Mouse (Mus musculus) kidney, embryonic 16.5 days (tissue): ENCODE measurements around the gene Nlrp9c. TPM values are rescaled to one million over a fixed set of nuclear protein-coding genes. Genes with fewer than 3 reads are reported as not detected.
"Not testable (repeated sequence)": the region's sequence is repeated elsewhere in the genome, so short reads cannot be mapped to it uniquely, and the experiment has no call there.

Source experiments
- ATAC-seq: fragments of 200-750 bp; cut with Nextera tagmentation; 2 replicates; pipeline ENCODE4 v1.8.0; 2017; ENCODE audit warnings: moderate TSS enrichment; ENCODE audit not compliant: low FRiP score, low TSS enrichment
- H3K27ac ChIP-seq: fragments of 300-500 bp; sonication (generic); 2 replicates; pipeline ENCODE4 v1.5.1; 2014; ENCODE audit warnings: low read length
- H3K27me3 ChIP-seq: fragments of 300-500 bp; sonication (generic); 2 replicates; pipeline ENCODE4 v1.6.1; 2014; ENCODE audit warnings: low read length, control low read depth, mixed read lengths; ENCODE audit not compliant: insufficient read depth
- H3K36me3 ChIP-seq: fragments of 300-500 bp; sonication (generic); 2 replicates; pipeline ENCODE4 v1.6.1; 2014; ENCODE audit warnings: low read length, control low read depth, mixed read lengths; ENCODE audit not compliant: insufficient read depth
- H3K4me1 ChIP-seq: fragments of 300-500 bp; sonication (generic); 2 replicates; pipeline ENCODE4 v1.6.1; 2014; ENCODE audit warnings: low read length, control low read depth, mixed read lengths; ENCODE audit not compliant: insufficient read depth
- H3K4me2 ChIP-seq: fragments of 300-500 bp; sonication (generic); replicated peaks from 2 replicates; pipeline ENCODE4 v1.6.1; 2014; ENCODE audit warnings: low read depth, low read length
- H3K4me3 ChIP-seq: fragments of 300-500 bp; sonication (generic); 2 replicates; pipeline ENCODE4 v1.5.1; 2014; ENCODE audit warnings: mild to moderate bottlenecking, low read length
- H3K9ac ChIP-seq: fragments of 300-500 bp; sonication (generic); replicated peaks from 2 replicates; pipeline ENCODE4 v1.6.1; 2014; ENCODE audit warnings: low read length
- H3K9me3 ChIP-seq: fragments of 300-500 bp; sonication (generic); 2 replicates; pipeline ENCODE4 v1.6.1; 2016; ENCODE audit warnings: low read length, control low read depth
- WGBS: fragments of 180-500 bp; shearing (Covaris S2); extraction: QIAGEN DNeasy Blood & Tissue Kit; methylation state at CpG from one replicate; pipeline ENCODE4 v1.1.7; 2014; 5-methylcytosine and 5-hydroxymethylcytosine counted together
- polyA plus RNA-seq: library from polyadenylated mRNA; unstranded; fragments of >200 nt; fragmentation: Nextera tagmentation; extraction: Ambion mirVana; gene quantifications from 2 replicates; pipeline ENCODE4 v1.2.1, GENCODE M21; 2015

Gene Nlrp9c
- polyA plus RNA-seq, 1 experiment from 2014 or later, result not detected

DNA sequence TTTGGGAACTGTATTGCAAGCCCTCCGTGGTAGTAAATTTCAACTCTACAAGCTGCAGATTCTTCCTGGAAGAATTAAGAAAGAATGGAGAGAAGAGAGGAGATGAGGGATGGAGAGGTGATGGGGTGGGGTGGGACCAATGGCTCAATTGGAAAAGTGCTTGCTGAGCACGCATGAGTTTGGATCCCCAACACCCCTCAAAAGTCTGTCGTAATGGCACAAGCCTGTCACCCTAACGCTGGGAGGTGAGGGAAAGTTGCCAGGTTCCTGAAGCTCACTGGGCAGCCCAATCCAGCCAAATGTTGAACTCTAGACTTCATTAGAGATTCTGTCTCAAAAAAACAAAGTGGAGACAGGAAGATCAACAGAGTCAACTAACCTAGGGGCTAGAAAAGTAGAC, 87.7 kb downstream of the Nlrp9c start:
- not testable (repeated sequence) for H3K9ac ChIP-seq, H3K9me3 ChIP-seq, H3K36me3 ChIP-seq, H3K4me3 ChIP-seq, ATAC-seq, H3K4me2 ChIP-seq, H3K27me3 ChIP-seq, H3K4me1 ChIP-seq, H3K27ac ChIP-seq
- WGBS, result 83% methylated on average over 4 of the region's 4 CpGs

DNA sequence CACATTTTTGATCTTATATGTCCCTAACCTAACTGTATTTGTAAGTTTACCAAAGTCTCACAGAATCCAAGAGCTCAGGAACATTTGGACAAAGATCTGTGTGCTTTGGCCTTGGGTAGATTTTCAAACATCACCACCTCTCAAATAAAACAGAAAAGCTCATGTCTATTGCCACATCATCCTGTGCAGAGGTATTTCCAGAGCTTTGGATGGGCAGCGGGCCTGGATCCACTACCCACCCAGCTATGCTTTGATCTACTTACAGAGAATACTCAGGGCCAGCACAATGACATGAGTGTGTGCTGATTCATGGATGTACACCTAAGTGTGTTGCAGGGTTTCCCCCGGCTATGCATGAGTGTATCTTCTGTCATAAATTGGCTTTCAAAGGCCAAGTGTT, 88.3 kb downstream of the Nlrp9c start:
- ATAC-seq, H3K27ac ChIP-seq, H3K36me3 ChIP-seq, H3K4me1 ChIP-seq, H3K9me3 ChIP-seq, H3K4me2 ChIP-seq, H3K27me3 ChIP-seq, H3K4me3 ChIP-seq, H3K9ac ChIP-seq: not testable (repeated sequence)
- 93% methylated on average over 2 of the region's 2 CpGs for WGBS

DNA sequence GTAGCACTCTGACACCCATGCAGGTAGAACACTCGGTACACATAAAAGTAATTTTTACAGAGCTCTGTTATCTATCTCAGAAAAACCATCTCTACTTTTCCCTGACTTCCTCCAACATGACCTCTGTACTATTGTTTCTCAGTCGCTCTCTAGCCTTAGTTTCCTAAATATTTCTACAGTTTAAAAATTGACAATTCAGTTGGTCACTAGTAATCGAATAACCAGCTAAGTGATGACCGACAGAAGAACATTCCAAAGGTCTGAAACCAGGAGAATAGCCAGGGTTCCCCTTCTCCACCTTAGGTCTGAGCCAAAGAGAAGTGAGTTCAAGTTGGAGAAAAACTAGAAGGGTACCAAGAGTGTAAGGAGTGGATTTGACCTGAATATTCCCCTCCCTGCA, 91.7 kb downstream of the Nlrp9c start:
- H3K4me3 ChIP-seq, H3K4me2 ChIP-seq, H3K27me3 ChIP-seq, H3K9me3 ChIP-seq, H3K36me3 ChIP-seq, H3K4me1 ChIP-seq, H3K9ac ChIP-seq, ATAC-seq, H3K27ac ChIP-seq: not testable (repeated sequence)
- WGBS, result 84% methylated on average over 4 of the region's 4 CpGs

DNA sequence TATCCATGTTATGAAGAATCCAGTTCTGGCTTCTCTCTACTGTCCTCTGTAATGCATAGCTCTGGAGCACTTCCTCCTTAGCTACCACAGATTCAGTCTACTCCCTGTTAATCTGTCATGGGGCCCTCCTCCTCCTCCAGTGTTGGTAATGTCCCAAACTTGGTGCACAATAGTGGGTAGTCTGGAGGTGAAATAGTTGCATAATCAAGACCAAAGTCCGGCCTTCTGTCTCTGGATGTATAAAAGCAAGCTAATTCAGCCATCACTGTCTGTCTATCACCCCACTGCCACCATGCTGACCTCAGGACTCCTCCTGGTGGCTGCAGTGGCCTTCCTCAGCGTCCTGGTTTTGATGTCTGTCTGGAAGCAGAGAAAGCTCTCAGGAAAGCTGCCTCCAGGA, 96.6 kb downstream of the Nlrp9c start, which contains the start of gene Cyp2a4:
Gene Cyp2a4 (plus strand): TSS at position 244 of the 400 bp plus-strand sequence.
- WGBS, result 48% methylated on average over 2 of the region's 2 CpGs

DNA sequence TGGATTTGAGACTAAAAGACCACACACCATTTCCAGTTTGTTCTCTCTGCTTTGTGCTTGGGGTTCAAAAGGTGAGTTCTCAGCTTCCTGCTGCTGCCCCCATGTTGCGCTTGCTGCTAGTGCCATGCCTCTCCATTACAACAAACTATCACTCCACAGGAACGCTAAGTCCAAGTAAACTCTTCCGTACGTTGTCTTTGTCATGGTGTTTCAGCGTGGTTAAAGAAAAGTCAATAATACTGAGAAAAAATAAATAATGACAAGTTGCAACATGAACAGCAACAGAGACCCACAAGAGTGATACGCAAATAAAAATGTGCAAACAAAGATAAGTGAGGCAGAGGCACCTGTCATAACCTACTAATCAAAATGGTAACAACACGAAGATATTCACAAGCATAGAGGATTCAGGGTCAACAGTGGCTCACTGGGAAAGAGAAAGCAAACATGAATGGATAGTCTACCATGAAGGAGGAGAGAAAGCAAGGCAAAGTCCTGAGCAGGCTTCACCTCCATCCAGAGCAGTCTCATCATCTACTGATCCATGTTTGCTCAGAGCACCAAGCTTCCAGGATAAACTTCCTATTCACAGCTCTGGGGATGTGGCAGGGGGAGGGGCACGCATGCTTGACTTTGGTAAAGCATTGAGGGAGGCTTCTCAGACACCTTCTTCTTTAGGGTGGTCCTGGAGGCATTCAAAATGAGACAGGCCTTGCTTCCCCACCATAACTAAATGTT, 99.9 kb downstream of the Nlrp9c start:
- H3K27me3 ChIP-seq, H3K27ac ChIP-seq, H3K9me3 ChIP-seq, H3K4me1 ChIP-seq, H3K36me3 ChIP-seq, H3K4me2 ChIP-seq, H3K4me3 ChIP-seq, H3K9ac ChIP-seq, ATAC-seq: not testable (repeated sequence)
- 88% methylated on average over 7 of the region's 8 CpGs for WGBS

More for the DNA sequence above, 96.6 kb downstream of the Nlrp9c start, which contains the start of gene Cyp2a4:
- not testable (repeated sequence) for H3K9ac ChIP-seq, ATAC-seq, H3K4me2 ChIP-seq, H3K36me3 ChIP-seq, H3K4me3 ChIP-seq, H3K27ac ChIP-seq, H3K9me3 ChIP-seq, H3K4me1 ChIP-seq, H3K27me3 ChIP-seq

Other genes with a start within 250 kb of the Nlrp9c start
- gene Cyp2b9, start 230.3 kb downstream of the Nlrp9c start, polyA plus RNA-seq, result not detected in 2 replicates
- gene Vmn1r184, start 143.4 kb downstream of the Nlrp9c start, polyA plus RNA-seq, result not detected in 2 replicates
- gene Cyp2a4, start 96.5 kb downstream of the Nlrp9c start, polyA plus RNA-seq, result not detected in 2 replicates
- gene Nlrp4a, start 31.4 kb upstream of the Nlrp9c start, polyA plus RNA-seq, result not detected in 2 replicates
- not detected in 2 replicates for gene Nlrp9a, start 131.3 kb upstream of the Nlrp9c start, polyA plus RNA-seq
- gene Vmn1r185, start 214.8 kb upstream of the Nlrp9c start, polyA plus RNA-seq, result not detected in 2 replicates